Mouse (Mus musculus): ENCODE results near the gene Abhd6. TPM values are rescaled to one million over a fixed set of nuclear protein-coding genes. Genes with fewer than 3 reads are reported as not detected.
"Not testable (repeated sequence)": the region's sequence is repeated elsewhere in the genome, so short reads cannot be mapped to it uniquely, and the experiment has no call there.

Gene Abhd6
- total RNA-seq, 2 experiments from 2014 or later: 70.4 to 108 TPM

GRCm38 (mm10) chr14:7997255-7997696, 5.4 kb upstream of the Abhd6 start:
- peak; percentile 91 to 94 for DNase-seq

- no peak for DNase-seq
Observed at GRCm38 (mm10) chr14:7999030-7999429, 3.7 kb upstream of the Abhd6 start.

- no peak for DNase-seq
Observed at GRCm38 (mm10) chr14:7999435-7999834, 3.3 kb upstream of the Abhd6 start.

GRCm38 (mm10) chr14:8000247-8000646, 2.5 kb upstream of the Abhd6 start:
- no peak for DNase-seq

- no peak for DNase-seq
Observed at GRCm38 (mm10) chr14:8000831-8001685, 1.6 kb upstream of the Abhd6 start.

- peak; percentile 59 to 68 for DNase-seq
Observed at GRCm38 (mm10) chr14:8003093-8003670, 480 bp downstream of the Abhd6 start.

- peak; percentile 37 to 47 for DNase-seq
Observed at GRCm38 (mm10) chr14:8003727-8004670, 1.3 kb downstream of the Abhd6 start.

- DNase-seq: not testable (repeated sequence)
Observed at GRCm38 (mm10) chr14:8006061-8006460, 3.4 kb downstream of the Abhd6 start.

GRCm38 (mm10) chr14:8007084-8007483, 4.4 kb downstream of the Abhd6 start:
- peak; percentile 58 to 71 for DNase-seq

- no peak for DNase-seq
Observed at GRCm38 (mm10) chr14:8007486-8007885, 4.8 kb downstream of the Abhd6 start.

GRCm38 (mm10) chr14:8007923-8008322, 5.2 kb downstream of the Abhd6 start:
- no peak for DNase-seq

GRCm38 (mm10) chr14:8011297-8011696, 8.6 kb downstream of the Abhd6 start:
- no peak for DNase-seq

GRCm38 (mm10) chr14:8011938-8012337, 9.2 kb downstream of the Abhd6 start:
- DNase-seq: no peak

GRCm38 (mm10) chr14:8015756-8016155, 13.1 kb downstream of the Abhd6 start:
- no peak for DNase-seq

GRCm38 (mm10) chr14:8016276-8016675, 13.6 kb downstream of the Abhd6 start:
- DNase-seq: peak in 1 of 2 experiments; percentile 37

- DNase-seq: no peak
Observed at GRCm38 (mm10) chr14:8016951-8017350, 14.2 kb downstream of the Abhd6 start.

GRCm38 (mm10) chr14:8020011-8020410, 17.3 kb downstream of the Abhd6 start:
- no peak for DNase-seq

- DNase-seq: no peak
Observed at GRCm38 (mm10) chr14:8020546-8020945, 17.8 kb downstream of the Abhd6 start.

GRCm38 (mm10) chr14:8024469-8024868, 21.8 kb downstream of the Abhd6 start:
- DNase-seq: no peak

- DNase-seq: no peak
Observed at GRCm38 (mm10) chr14:8024936-8025335, 22.2 kb downstream of the Abhd6 start.

GRCm38 (mm10) chr14:8026769-8027531, 24.2 kb downstream of the Abhd6 start:
- no peak for DNase-seq

GRCm38 (mm10) chr14:8028086-8028485, 25.4 kb downstream of the Abhd6 start:
- no peak for DNase-seq

All from adrenal gland, postnatal 36 days (tissue).